Mouse (Mus musculus): ENCODE results near the gene Asb2.

Asb2 gene

DNA sequence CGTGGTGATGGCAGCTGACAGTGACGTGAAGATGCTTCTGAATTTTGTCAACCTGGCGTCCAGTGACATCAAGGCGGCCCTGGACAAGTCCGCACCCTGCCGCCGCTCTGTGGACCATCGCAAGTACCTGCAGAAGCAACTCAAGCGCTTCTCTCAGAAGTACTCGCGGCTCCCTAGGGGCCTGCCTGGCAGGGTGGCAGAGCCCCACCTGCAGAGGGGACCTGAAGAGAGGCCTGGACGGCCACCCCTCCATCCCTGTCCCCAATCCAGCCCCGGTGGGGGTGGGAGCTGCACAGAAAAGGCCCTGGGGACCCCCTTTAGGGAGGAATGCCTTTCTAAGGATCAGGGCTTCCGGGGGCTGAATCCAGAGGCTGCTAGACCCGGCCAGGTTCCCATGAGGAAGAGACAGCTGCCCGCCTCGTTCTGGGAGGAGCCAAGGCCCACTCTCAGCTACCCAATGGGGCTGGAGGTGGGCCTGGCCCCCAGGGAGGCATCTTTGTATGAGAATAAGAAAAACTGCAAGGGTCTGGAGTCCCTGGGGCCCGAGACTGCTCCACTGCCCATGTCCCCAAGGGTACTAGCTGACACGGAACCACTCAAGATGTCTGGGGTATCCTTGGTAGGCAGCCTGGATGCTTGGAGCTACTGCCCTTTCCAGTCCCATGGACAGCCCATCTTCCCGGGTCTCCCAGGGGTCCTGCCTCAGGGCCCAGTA, 39.8 kb downstream of the Asb2 start:
- no peak for DNase-seq (ENCODE audit: low spot score in 2 of 2)

GRCm38 (mm10) chr12:103314640-103315361, 41.0 kb downstream of the Asb2 start:
- no peak for DNase-seq (ENCODE audit: low spot score in 2 of 2)

DNA sequence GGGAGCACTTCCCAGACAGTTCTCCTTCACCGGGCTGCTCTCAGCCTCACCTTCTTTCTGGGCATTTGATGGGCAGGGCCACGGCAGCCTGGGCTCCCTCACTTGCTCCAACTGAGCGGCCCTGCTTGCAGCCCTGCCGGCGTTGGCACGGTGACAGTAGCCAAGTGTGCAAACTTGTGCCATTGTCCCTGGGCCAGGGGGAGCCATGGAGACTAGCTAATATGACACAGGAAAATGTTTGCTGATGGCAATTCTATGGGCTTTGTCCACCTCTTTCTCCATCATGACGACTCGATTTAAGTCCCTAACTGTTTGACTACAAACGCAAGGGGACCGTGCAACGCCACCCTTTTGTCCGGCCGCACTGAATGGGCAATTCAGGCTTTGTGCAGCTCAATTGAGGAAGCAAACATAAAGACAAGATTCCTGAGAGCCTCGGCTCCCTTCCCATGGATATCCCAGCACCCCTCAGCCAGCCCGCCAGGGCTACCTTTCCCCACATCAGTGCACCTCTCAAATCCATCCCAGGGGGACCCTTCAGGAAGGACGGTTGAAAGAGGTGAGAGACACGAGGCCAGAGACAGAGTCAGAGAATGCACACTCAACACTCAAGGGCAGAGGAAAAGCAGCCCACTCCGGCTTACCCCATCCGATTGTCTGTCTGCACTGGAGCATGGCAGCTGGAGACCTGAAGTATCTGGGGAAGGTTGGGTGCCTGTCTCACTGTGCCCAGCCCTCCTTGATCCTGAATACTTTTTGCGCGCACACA, 41.7 kb downstream of the Asb2 start:
- no peak for DNase-seq (ENCODE audit: low spot score in 2 of 2)

GRCm38 (mm10) chr12:103313274-103313673, 42.5 kb downstream of the Asb2 start:
- DNase-seq (ENCODE audit: low spot score in 2 of 2), result no peak

- no peak for DNase-seq (ENCODE audit: low spot score in 2 of 2)
Observed at GRCm38 (mm10) chr12:103311921-103312320, 43.9 kb downstream of the Asb2 start.

DNA sequence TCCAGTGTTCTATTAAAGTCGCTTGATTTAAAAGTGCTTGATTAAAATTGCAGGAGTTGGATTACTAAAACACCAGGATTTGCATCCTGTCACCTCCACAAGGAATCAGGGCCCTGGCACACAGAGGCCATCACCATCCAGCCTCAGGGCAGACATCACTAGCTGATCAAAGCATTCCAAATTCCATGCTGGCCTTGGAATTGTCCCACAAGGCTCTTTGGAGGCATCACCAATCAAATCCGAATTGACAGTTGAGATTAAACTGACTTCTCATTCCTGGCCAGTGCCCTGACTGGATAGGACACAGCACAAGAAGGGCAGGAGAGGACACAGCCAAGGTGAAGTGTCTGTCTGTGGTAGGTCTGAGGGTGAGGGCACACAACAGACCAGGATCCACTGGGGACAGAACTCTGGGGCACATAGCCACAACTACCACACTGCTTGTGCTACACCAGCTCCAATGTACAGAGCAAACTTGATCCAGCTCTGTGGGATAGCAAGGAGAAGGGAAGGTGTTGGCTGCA, 45.0 kb downstream of the Asb2 start, which contains the start of gene Fam181a:
Gene Fam181a (plus strand): TSS at position 232 of the 524 bp plus-strand sequence.
- no peak for DNase-seq (ENCODE audit: low spot score in 2 of 2)

- DNase-seq (ENCODE audit: low spot score in 2 of 2), result peak in 1 of 2 experiments; percentile 44
Observed at GRCm38 (mm10) chr12:103306720-103307119, 49.1 kb downstream of the Asb2 start.

- DNase-seq (ENCODE audit: low spot score in 2 of 2), result no peak
Observed at GRCm38 (mm10) chr12:103306224-103306623, 49.6 kb downstream of the Asb2 start.

- no peak for DNase-seq (ENCODE audit: low spot score in 2 of 2)
Observed at GRCm38 (mm10) chr12:103302960-103303359, 52.8 kb downstream of the Asb2 start.

DNA sequence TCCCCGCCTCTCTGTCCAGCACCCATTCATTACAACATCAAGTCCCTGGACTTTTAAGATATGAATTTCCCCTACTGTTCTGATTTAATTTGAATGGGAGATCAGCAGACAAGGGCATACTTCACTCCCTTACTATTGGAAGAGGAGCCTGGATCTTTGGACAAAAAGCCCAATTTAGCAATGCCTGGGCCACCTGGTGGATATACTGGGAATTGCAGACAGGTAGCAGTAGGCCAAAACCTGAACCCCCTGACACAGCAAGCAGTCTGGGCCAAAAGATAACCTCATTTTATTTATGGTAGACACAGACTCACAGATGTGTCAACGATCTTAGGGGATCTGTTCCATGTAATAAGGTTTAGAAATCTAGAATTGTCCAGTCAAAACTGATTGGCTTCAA, 54.2 kb downstream of the Asb2 start:
- DNase-seq (ENCODE audit: low spot score in 2 of 2), result peak in 1 of 2 experiments; percentile 37

GRCm38 (mm10) chr12:103300493-103300892, 55.3 kb downstream of the Asb2 start:
- DNase-seq (ENCODE audit: low spot score in 2 of 2), result no peak

GRCm38 (mm10) chr12:103296292-103296691, 59.5 kb downstream of the Asb2 start:
- DNase-seq (ENCODE audit: low spot score in 2 of 2), result no peak

DNA sequence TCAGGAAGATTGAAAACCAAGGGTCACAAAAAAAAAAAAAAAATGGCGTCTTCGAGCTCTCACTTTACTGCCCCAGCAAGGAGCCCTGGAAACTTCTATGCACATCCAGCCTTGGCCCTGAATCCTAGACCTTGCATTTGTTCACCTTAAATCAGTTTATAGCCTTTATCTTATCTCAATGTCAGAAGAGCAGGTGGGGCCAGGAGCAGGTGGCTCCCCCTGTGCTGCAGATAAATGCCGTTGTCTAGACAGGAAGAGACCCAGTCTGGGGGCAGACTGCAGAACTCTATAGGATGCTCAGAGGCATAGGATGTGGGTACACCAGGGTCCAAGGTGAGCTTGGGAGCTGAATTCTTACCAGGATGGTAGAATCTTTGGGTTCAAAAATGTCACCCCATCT, 63.4 kb downstream of the Asb2 start:
- DNase-seq (ENCODE audit: low spot score in 2 of 2), result no peak

- DNase-seq (ENCODE audit: low spot score in 2 of 2), result no peak
Observed at GRCm38 (mm10) chr12:103287276-103287675, 68.5 kb downstream of the Asb2 start.

- no peak for DNase-seq (ENCODE audit: low spot score in 2 of 2)
Observed at GRCm38 (mm10) chr12:103283411-103283810, 72.4 kb downstream of the Asb2 start.

DNA sequence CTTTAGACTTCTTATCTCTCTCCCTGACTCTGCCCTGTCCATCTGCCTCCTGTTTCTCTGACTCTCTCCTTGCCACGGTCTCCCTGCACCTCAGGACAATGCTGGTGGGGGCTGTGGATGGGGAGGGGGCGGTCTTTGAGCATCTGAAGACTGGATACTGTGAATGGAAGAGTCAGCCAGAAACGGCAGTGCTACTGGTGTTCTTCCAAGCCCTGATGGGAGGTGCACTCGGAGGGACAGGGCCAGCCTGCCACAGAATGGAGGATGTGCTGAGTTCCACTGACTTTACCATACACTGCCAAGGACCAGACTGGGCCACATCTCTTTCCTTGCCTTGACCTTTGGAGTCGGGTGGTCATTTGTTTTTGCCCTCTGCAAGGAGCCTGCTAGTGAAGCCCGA, 72.9 kb downstream of the Asb2 start:
- no peak for DNase-seq (ENCODE audit: low spot score in 2 of 2)

GRCm38 (mm10) chr12:103281912-103282311, 73.9 kb downstream of the Asb2 start:
- no peak for DNase-seq (ENCODE audit: low spot score in 2 of 2)

GRCm38 (mm10) chr12:103281491-103281890, 74.3 kb downstream of the Asb2 start:
- no peak for DNase-seq (ENCODE audit: low spot score in 2 of 2)

- no peak for DNase-seq (ENCODE audit: low spot score in 2 of 2)
Observed at GRCm38 (mm10) chr12:103276422-103276821, 79.4 kb downstream of the Asb2 start.

DNA sequence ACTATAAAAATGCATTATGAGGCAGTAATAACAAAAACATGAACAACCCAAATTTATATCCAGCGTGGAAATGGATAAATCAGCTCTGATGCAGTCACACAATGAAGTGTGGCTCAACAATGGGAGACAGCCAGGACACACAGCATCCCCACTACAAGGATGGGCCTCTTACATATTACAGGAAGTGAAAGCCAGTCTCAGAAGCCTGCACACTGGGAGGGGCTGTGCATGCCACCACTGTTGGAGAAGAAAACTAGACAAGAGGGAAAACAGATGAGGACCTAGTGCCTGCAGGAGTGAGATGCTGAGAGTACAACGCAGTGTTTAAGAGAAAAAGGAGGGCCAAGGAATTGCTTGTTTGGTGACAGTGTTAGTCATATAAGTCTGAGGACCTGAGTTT, 82.1 kb downstream of the Asb2 start:
- no peak for DNase-seq (ENCODE audit: low spot score in 2 of 2)

- peak in 1 of 2 experiments; percentile 12 for DNase-seq (ENCODE audit: low spot score in 2 of 2)
Observed at GRCm38 (mm10) chr12:103273051-103273450, 82.8 kb downstream of the Asb2 start.

GRCm38 (mm10) chr12:103272176-103272575, 83.6 kb downstream of the Asb2 start:
- no peak for DNase-seq (ENCODE audit: low spot score in 2 of 2)
